Mouse (Mus musculus) neural tube, embryonic 13.5 days (tissue): Measurements from ENCODE around the gene Slc30a10. TPM values are rescaled to one million over a fixed set of nuclear protein-coding genes. Genes with fewer than 3 reads are reported as not detected.

Experiments
- ATAC-seq: fragments of 200-750 bp; cut with Nextera tagmentation; 2 replicates; pipeline ENCODE4 v1.8.0; 2017; ENCODE audit warnings: low read depth, mild to moderate bottlenecking, moderate TSS enrichment, moderate library complexity
- H3K27ac ChIP-seq: fragments of 300-500 bp; sonication (generic); replicated peaks from 2 replicates; pipeline ENCODE4 v1.5.1; 2015; ENCODE audit warnings: moderate library complexity, mild to moderate bottlenecking, inconsistent platforms
- H3K27me3 ChIP-seq: fragments of 300-500 bp; sonication (generic); 2 replicates; pipeline ENCODE4 v1.6.1; 2015; ENCODE audit warnings: mild to moderate bottlenecking, inconsistent platforms
- H3K36me3 ChIP-seq: fragments of 300-500 bp; sonication (generic); 2 replicates; pipeline ENCODE4 v1.6.1; 2015; ENCODE audit warnings: mild to moderate bottlenecking, inconsistent platforms
- H3K4me1 ChIP-seq: fragments of 300-500 bp; sonication (generic); replicated peaks from 2 replicates; pipeline ENCODE4 v1.6.1; 2015; ENCODE audit warnings: inconsistent platforms
- H3K4me2 ChIP-seq: fragments of 300-500 bp; sonication (generic); 2 replicates; pipeline ENCODE4 v1.6.1; 2015; ENCODE audit warnings: inconsistent platforms, mild to moderate bottlenecking, moderate library complexity
- H3K4me3 ChIP-seq: fragments of 300-500 bp; sonication (generic); 2 replicates; pipeline ENCODE4 v1.5.1; 2015; ENCODE audit warnings: mild to moderate bottlenecking, inconsistent platforms
- H3K9ac ChIP-seq: fragments of 300-500 bp; sonication (generic); 2 replicates; pipeline ENCODE4 v1.6.1; 2015; ENCODE audit warnings: moderate library complexity, mild to moderate bottlenecking, inconsistent platforms
- H3K9me3 ChIP-seq: fragments of 300-500 bp; sonication (generic); 2 replicates; pipeline ENCODE4 v1.6.1; 2016; ENCODE audit warnings: inconsistent platforms
- WGBS: fragments of 180-500 bp; shearing (Covaris S2); methylation state at CpG from one replicate; pipeline ENCODE4 v1.1.7; 2015; 5-methylcytosine and 5-hydroxymethylcytosine counted together
- polyA plus RNA-seq: library from polyadenylated mRNA; unstranded; fragments of >200 nt; fragmentation: Nextera tagmentation; extraction: Ambion mirVana; gene quantifications from 2 replicates; pipeline ENCODE4 v1.2.1, GENCODE M21; 2015

The Slc30a10 gene
- polyA plus RNA-seq, 1 experiment from 2014 or later, result 2.9 TPM

- Histone ChIP-seq H3K9me3 (no peaks in the 10 kb centered on the region), H3K27ac (no peak overlapping the region), H3K9ac (no peak overlapping the region), H3K4me3 (no peak overlapping the region), H3K4me2 (no peak overlapping the region), H3K27me3 (no peaks in the 10 kb centered on the region), H3K36me3 (no peaks in the 10 kb centered on the region), H3K4me1 (no peaks in the 10 kb centered on the region)
- WGBS, result 61% methylated on average over 8 of the region's 8 CpGs
- no peak for ATAC-seq
Measured at GRCm38 (mm10) chr1:185472025-185472720, 17.5 kb downstream of the Slc30a10 start.

- H3K36me3 ChIP-seq, result no peaks in the 10 kb centered on the region
- no peaks in the 10 kb centered on the region for H3K27me3 ChIP-seq
- no peaks in the 10 kb centered on the region for H3K9me3 ChIP-seq
- no peaks in the 10 kb centered on the region for H3K4me1 ChIP-seq
- ATAC-seq, result no peak
- H3K4me3 ChIP-seq, result no peak overlapping the region
- H3K9ac ChIP-seq, result no peak overlapping the region
- no peak overlapping the region for H3K4me2 ChIP-seq
- H3K27ac ChIP-seq, result no peak overlapping the region
- WGBS, result 87% methylated on average over 4 of the region's 4 CpGs
Measured at GRCm38 (mm10) chr1:185472730-185473129, 18.1 kb downstream of the Slc30a10 start.

- Histone ChIP-seq H3K4me1 (no peaks in the 10 kb centered on the region), H3K27ac (no peak overlapping the region), H3K4me2 (no peak overlapping the region), H3K9me3 (no peaks in the 10 kb centered on the region), H3K27me3 (no peaks in the 10 kb centered on the region), H3K9ac (no peak overlapping the region), H3K4me3 (no peak overlapping the region), H3K36me3 (no peaks in the 10 kb centered on the region)
- WGBS, result 86% methylated on average over 1 of the region's 1 CpGs
- ATAC-seq, result no peak
Measured at GRCm38 (mm10) chr1:185473437-185473836, 18.8 kb downstream of the Slc30a10 start.

GRCm38 (mm10) chr1:185479861-185480260 is 25.2 kb downstream of the Slc30a10 start:
- Histone ChIP-seq H3K4me3 (no peak overlapping the region), H3K9me3 (no peaks in the 10 kb centered on the region), H3K4me2 (no peak overlapping the region), H3K9ac (no peak overlapping the region), H3K27me3 (no peaks in the 10 kb centered on the region), H3K36me3 (no peaks in the 10 kb centered on the region), H3K27ac (no peak overlapping the region), H3K4me1 (peaks cover 35% of the 10 kb centered on the region)
- no peak for ATAC-seq
- 96% methylated on average over 4 of the region's 4 CpGs for WGBS

GRCm38 (mm10) chr1:185482001-185482761 is 27.5 kb downstream of the Slc30a10 start:
- Histone ChIP-seq H3K27ac (peak overlapping the region; percentile 81), H3K9ac (peak overlapping the region; percentile 56), H3K36me3 (no peaks in the 10 kb centered on the region), H3K9me3 (no peaks in the 10 kb centered on the region), H3K4me1 (peaks cover 36% of the 10 kb centered on the region), H3K27me3 (no peaks in the 10 kb centered on the region), H3K4me2 (peak overlapping the region; percentile 56), H3K4me3 (peak overlapping the region; percentile 31)
- WGBS, result 12% methylated on average over 19 of the region's 19 CpGs
- peak; percentile 90 for ATAC-seq

GRCm38 (mm10) chr1:185482762-185483161 is 28.1 kb downstream of the Slc30a10 start:
- Histone ChIP-seq H3K4me1 (peaks cover 36% of the 10 kb centered on the region), H3K4me3 (no peak overlapping the region), H3K36me3 (no peaks in the 10 kb centered on the region), H3K27ac (peak overlapping the region; percentile 81), H3K9me3 (no peaks in the 10 kb centered on the region), H3K9ac (no peak overlapping the region; the same call in 1 of the 2 replicates), H3K27me3 (no peaks in the 10 kb centered on the region), H3K4me2 (peak overlapping the region; percentile 56)
- WGBS, result 42% methylated on average over 2 of the region's 2 CpGs
- peak; percentile 67 for ATAC-seq

- H3K4me1 ChIP-seq, result peaks cover 36% of the 10 kb centered on the region
- no peak for ATAC-seq
Measured at GRCm38 (mm10) chr1:185483356-185484057, 28.9 kb downstream of the Slc30a10 start.

GRCm38 (mm10) chr1:185484281-185484680 is 29.6 kb downstream of the Slc30a10 start:
- 63% methylated on average over 19 of the region's 19 CpGs for WGBS
- peak overlapping the region; percentile 49; the same call in 1 of the 2 replicates for H3K27ac ChIP-seq
- H3K4me2 ChIP-seq, result no peak overlapping the region
- no peak for ATAC-seq
- 0 out of 2 replicates have a peak overlapping the region, but pooled peaks have one; percentile 17 for H3K9ac ChIP-seq
- H3K4me3 ChIP-seq, result no peak overlapping the region
- no peaks in the 10 kb centered on the region for H3K9me3 ChIP-seq
- peaks cover 44% of the 10 kb centered on the region for H3K4me1 ChIP-seq
- no peaks in the 10 kb centered on the region for H3K27me3 ChIP-seq
- H3K36me3 ChIP-seq, result no peaks in the 10 kb centered on the region

More at GRCm38 (mm10) chr1:185483356-185484057, 28.9 kb downstream of the Slc30a10 start:
- H3K4me2 ChIP-seq, result no peak overlapping the region
- no peak overlapping the region for H3K9ac ChIP-seq
- no peaks in the 10 kb centered on the region for H3K27me3 ChIP-seq
- WGBS, result 60% methylated on average over 12 of the region's 12 CpGs
- no peaks in the 10 kb centered on the region for H3K36me3 ChIP-seq
- H3K27ac ChIP-seq, result peak overlapping the region; percentile 81
- no peaks in the 10 kb centered on the region for H3K9me3 ChIP-seq
- no peak overlapping the region for H3K4me3 ChIP-seq

GRCm38 (mm10) chr1:185489893-185490292 is 35.2 kb downstream of the Slc30a10 start:
- no peaks in the 10 kb centered on the region for H3K27me3 ChIP-seq
- no peak for ATAC-seq
- H3K9me3 ChIP-seq, result no peaks in the 10 kb centered on the region
- H3K4me3 ChIP-seq, result no peak overlapping the region
- WGBS, result 53% methylated on average over 6 of the region's 6 CpGs
- H3K4me2 ChIP-seq, result no peak overlapping the region
- H3K27ac ChIP-seq, result no peak overlapping the region
- H3K36me3 ChIP-seq, result no peaks in the 10 kb centered on the region
- peaks cover 31% of the 10 kb centered on the region for H3K4me1 ChIP-seq
- H3K9ac ChIP-seq, result no peak overlapping the region

GRCm38 (mm10) chr1:185490603-185491002 is 36.0 kb downstream of the Slc30a10 start:
- 90% methylated on average over 2 of the region's 2 CpGs for WGBS
- H3K36me3 ChIP-seq, result no peaks in the 10 kb centered on the region
- H3K4me2 ChIP-seq, result no peak overlapping the region
- H3K27me3 ChIP-seq, result no peaks in the 10 kb centered on the region
- H3K9ac ChIP-seq, result no peak overlapping the region
- ATAC-seq, result no peak
- no peaks in the 10 kb centered on the region for H3K9me3 ChIP-seq
- H3K4me3 ChIP-seq, result no peak overlapping the region
- H3K4me1 ChIP-seq, result peaks cover 31% of the 10 kb centered on the region
- no peak overlapping the region for H3K27ac ChIP-seq

- WGBS, result 19% methylated on average over 4 of the region's 4 CpGs
Measured at GRCm38 (mm10) chr1:185493439-185494034, 38.9 kb downstream of the Slc30a10 start.

More at GRCm38 (mm10) chr1:185493439-185494034, 38.9 kb downstream of the Slc30a10 start:
- H3K4me2 ChIP-seq, result no peak overlapping the region
- peak; percentile 86 for ATAC-seq
- H3K4me1 ChIP-seq, result peaks cover 42% of the 10 kb centered on the region
- no peak overlapping the region for H3K9ac ChIP-seq
- no peak overlapping the region for H3K4me3 ChIP-seq
- H3K36me3 ChIP-seq, result no peaks in the 10 kb centered on the region
- no peaks in the 10 kb centered on the region for H3K9me3 ChIP-seq
- peak overlapping the region; percentile 77 for H3K27ac ChIP-seq
- H3K27me3 ChIP-seq, result no peaks in the 10 kb centered on the region
